Mouse (Mus musculus) bone marrow, adult 2 months (tissue): ENCODE data around the gene Dusp1.

ENCODE experiments used
- CTCF ChIP-seq: fragments of 200-500 bp; IDR thresholded peaks from 2 replicates; pipeline ENCODE4 v1.5.1; 2011; ENCODE audit warnings: low read length, control low read depth; ENCODE audit not compliant: control insufficient read depth, insufficient read depth
- POLR2A ChIP-seq: fragments of 200-500 bp; IDR thresholded peaks from 2 replicates; pipeline ENCODE4 v1.6.1; 2011; ENCODE audit warnings: low read depth, mild to moderate bottlenecking, control low read depth, low read length, borderline replicate concordance; ENCODE audit not compliant: control insufficient read depth

DNA sequence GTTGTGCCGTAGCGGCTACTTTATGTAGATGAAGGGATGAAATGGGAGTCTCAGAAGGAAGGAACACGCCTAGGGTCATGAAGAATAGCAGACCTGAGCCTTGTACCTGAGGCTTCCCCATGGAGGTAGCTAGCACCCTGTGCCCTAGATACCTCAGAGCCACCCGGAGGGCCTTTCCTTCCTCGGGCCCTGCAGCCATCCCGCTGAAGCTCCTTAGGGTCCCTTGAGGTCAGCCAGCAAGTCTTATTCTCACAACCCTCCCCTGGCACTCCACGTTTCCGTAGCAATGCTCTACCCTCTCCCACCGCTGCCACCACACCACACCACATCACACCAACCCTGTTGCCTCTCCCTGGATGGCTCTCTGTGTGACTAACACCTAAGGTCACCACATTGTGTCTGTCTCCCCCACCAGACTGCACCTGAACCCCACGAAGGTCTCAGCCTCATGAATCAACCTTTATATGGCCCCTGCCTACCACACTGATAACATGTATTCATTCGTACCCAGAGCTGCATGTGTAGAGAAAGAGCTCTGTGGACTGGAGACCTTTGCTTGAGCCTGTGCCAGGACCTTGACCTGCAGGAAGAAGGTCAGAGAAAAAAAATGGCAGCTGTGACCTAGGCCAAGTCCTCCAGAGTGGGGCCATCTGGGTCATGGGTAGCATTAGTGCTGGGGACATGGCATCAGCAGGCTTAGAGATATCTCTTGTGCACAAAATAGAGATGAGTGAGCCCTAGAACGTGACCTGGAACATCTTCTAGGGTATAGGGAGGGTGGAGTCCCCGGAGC, 93.6 kb downstream of the Dusp1 start:
- no peak for TF ChIP-seq POLR2A
- TF ChIP-seq CTCF: no peak
